Mouse (Mus musculus): ENCODE results near the gene Hdac5.
A peak's percentile ranks its signal among the peaks of the same experiment; 100 is the strongest.

Hdac5 gene

GRCm38 (mm10) chr11:102240636-102241035 is 10.7 kb upstream of the Hdac5 start:
- no peak for DNase-seq (ENCODE audit: low read depth, low spot score)

- no peak for DNase-seq (ENCODE audit: low read depth, low spot score)
Measured at GRCm38 (mm10) chr11:102236022-102236421, 6.1 kb upstream of the Hdac5 start.

- DNase-seq (ENCODE audit: low read depth, low spot score): peak; percentile 46
Measured at GRCm38 (mm10) chr11:102229331-102229953, 524 bp downstream of the Hdac5 start.

GRCm38 (mm10) chr11:102228646-102229268 is 1.2 kb downstream of the Hdac5 start:
- no peak for DNase-seq (ENCODE audit: low read depth, low spot score)

- no peak for DNase-seq (ENCODE audit: low read depth, low spot score)
Measured at GRCm38 (mm10) chr11:102228191-102228545, 1.8 kb downstream of the Hdac5 start.

GRCm38 (mm10) chr11:102227270-102228190 is 2.4 kb downstream of the Hdac5 start:
- DNase-seq (ENCODE audit: low read depth, low spot score): no peak

- no peak for DNase-seq (ENCODE audit: low read depth, low spot score)
Measured at GRCm38 (mm10) chr11:102226067-102226978, 3.6 kb downstream of the Hdac5 start.

- DNase-seq (ENCODE audit: low read depth, low spot score): no peak
Measured at GRCm38 (mm10) chr11:102225221-102225620, 4.7 kb downstream of the Hdac5 start.

- no peak for DNase-seq (ENCODE audit: low read depth, low spot score)
Measured at GRCm38 (mm10) chr11:102224686-102225085, 5.3 kb downstream of the Hdac5 start.

- DNase-seq (ENCODE audit: low read depth, low spot score): peak; percentile 81
Measured at GRCm38 (mm10) chr11:102223166-102223565, 6.8 kb downstream of the Hdac5 start.

GRCm38 (mm10) chr11:102221954-102222351 is 8.0 kb downstream of the Hdac5 start:
- peak; percentile 69 for DNase-seq (ENCODE audit: low read depth, low spot score)

- no peak for DNase-seq (ENCODE audit: low read depth, low spot score)
Measured at GRCm38 (mm10) chr11:102221243-102221953, 8.6 kb downstream of the Hdac5 start.

GRCm38 (mm10) chr11:102220451-102220850 is 9.5 kb downstream of the Hdac5 start:
- no peak for DNase-seq (ENCODE audit: low read depth, low spot score)

GRCm38 (mm10) chr11:102219994-102220346 is 10.0 kb downstream of the Hdac5 start:
- no peak for DNase-seq (ENCODE audit: low read depth, low spot score)

- no peak for DNase-seq (ENCODE audit: low read depth, low spot score)
Measured at GRCm38 (mm10) chr11:102219247-102219993, 10.5 kb downstream of the Hdac5 start.

- peak; percentile 88 for DNase-seq (ENCODE audit: low read depth, low spot score)
Measured at GRCm38 (mm10) chr11:102218783-102219182, 11.2 kb downstream of the Hdac5 start.

- DNase-seq (ENCODE audit: low read depth, low spot score): no peak
Measured at GRCm38 (mm10) chr11:102217876-102218430, 12.0 kb downstream of the Hdac5 start.

- DNase-seq (ENCODE audit: low read depth, low spot score): no peak
Measured at GRCm38 (mm10) chr11:102217396-102217795, 12.6 kb downstream of the Hdac5 start.

GRCm38 (mm10) chr11:102216886-102217240 is 13.1 kb downstream of the Hdac5 start:
- DNase-seq (ENCODE audit: low read depth, low spot score): no peak

Measured in CD4-positive helper T cell, adult 2 months (primary cell).